Mouse (Mus musculus) Patski (cell line): Measurements from ENCODE around the gene Mtus2. TPM values are rescaled to one million over a fixed set of nuclear protein-coding genes. Genes with fewer than 3 reads are reported as not detected.
"Not testable (repeated sequence)": the region's sequence is repeated elsewhere in the genome, so short reads cannot be mapped to it uniquely, and the experiment has no call there.

Source experiments
- ATAC-seq: fragments of 100-300 bp; one replicate; pipeline ENCODE4 v1.8.0; 2021
- CTCF ChIA-PET: fragments of 350-600 bp; sonication (Branson Sonifier 250); formaldehyde crosslinking; loops from one replicate; lab custom pipeline; 2022; ENCODE audit warnings: inconsistent platforms; lab: Charles Lee
- POLR2A ChIA-PET: fragments of 350-600 bp; sonication (Branson Sonifier 250); formaldehyde crosslinking; loops from one replicate; lab custom pipeline; 2022; ENCODE audit warnings: antibody characterized with exemption, inconsistent platforms; lab: Charles Lee
- DNase-seq: peaks from one replicate; pipeline ENCODE4 v3.0.0-alpha.2; 2011; ENCODE audit warnings: low read depth, low spot score
- H3K27me3 ChIP-seq: fragments of 371-371 bp; one replicate; pipeline ENCODE4 v1.5.1; 2021
- CTCF ChIP-seq: fragments of 100-300 bp; IDR thresholded peaks from one replicate; pipeline ENCODE4 v1.5.1; 2021
- in situ Hi-C: fragments of 300-500 bp; cut with MboI; formaldehyde crosslinking; loops from 3 replicates; pipeline ENCODE4 v1.11.1; 2018; ENCODE audit warnings: low pct_unique_long_range_greater_than_20kb, mixed read lengths
- polyA plus RNA-seq: library from polyadenylated mRNA; unstranded; gene quantifications from one replicate; pipeline ENCODE4 v1.2.3, GENCODE M21; 2021

Gene Mtus2
- polyA plus RNA-seq, 1 experiment from 2014 or later: 1.3 TPM

- no peak for DNase-seq
- ATAC-seq: no peak
Measured at GRCm38 (mm10) chr5:148151894-148152599, 194.9 kb downstream of the Mtus2 start.

GRCm38 (mm10) chr5:148152600-148153402 is 195.7 kb downstream of the Mtus2 start:
- POLR2A ChIA-PET: no interaction called here
- TF ChIP-seq CTCF: no peak
- ATAC-seq: no peak

More at GRCm38 (mm10) chr5:148151894-148152599, 194.9 kb downstream of the Mtus2 start:
- ChIA-PET CTCF (no interaction called here), POLR2A (no interaction called here)
- no peak for TF ChIP-seq CTCF
- H3K27me3 ChIP-seq: peaks cover 6% of the 10 kb centered on the region
- in situ Hi-C loops: no loop called here

GRCm38 (mm10) chr5:148153403-148153713 is 196.2 kb downstream of the Mtus2 start:
- no peak for ATAC-seq
- no peak for DNase-seq
- POLR2A ChIA-PET: no interaction called here
- in situ Hi-C loops: no loop called here
- CTCF ChIA-PET: interaction anchor here (1.0 to 1.4 kb wide), 2 partner anchors 14 to 19 kb away, joined by 3 to 5 read pairs; no protein-coding TSS in a partner anchor
- TF ChIP-seq CTCF: no peak
- H3K27me3 ChIP-seq: peaks cover 6% of the 10 kb centered on the region

More at GRCm38 (mm10) chr5:148152600-148153402, 195.7 kb downstream of the Mtus2 start:
- H3K27me3 ChIP-seq: peaks cover 6% of the 10 kb centered on the region
- no peak for DNase-seq
- in situ Hi-C loops: no loop called here
- CTCF ChIA-PET: interaction anchor here (1.4 kb wide), 1 partner anchor 18 kb away, joined by 5 read pairs; no protein-coding TSS in a partner anchor

- peaks cover 6% of the 10 kb centered on the region for H3K27me3 ChIP-seq
- ChIA-PET POLR2A (no interaction called here), CTCF (interaction anchor here (1.1 kb wide), 1 partner anchor 12 kb away, joined by 3 read pairs; no protein-coding TSS in a partner anchor)
- TF ChIP-seq CTCF: no peak
- in situ Hi-C loops: no loop called here
- ATAC-seq (no peak), DNase-seq (no peak)
Measured at GRCm38 (mm10) chr5:148154727-148155126, 197.6 kb downstream of the Mtus2 start.

- ATAC-seq (no peak), DNase-seq (no peak)
- peaks cover 5% of the 10 kb centered on the region for H3K27me3 ChIP-seq
- no peak for TF ChIP-seq CTCF
- in situ Hi-C loops: no loop called here
- CTCF ChIA-PET: interaction anchor here (0.8 to 1.4 kb wide), 4 partner anchors 15 to 80 kb away, joined by 3 to 4 read pairs (median 3); no protein-coding TSS in a partner anchor
- POLR2A ChIA-PET: no interaction called here
Measured at GRCm38 (mm10) chr5:148159328-148159727, 202.2 kb downstream of the Mtus2 start.

GRCm38 (mm10) chr5:148160529-148161154 is 203.5 kb downstream of the Mtus2 start:
- in situ Hi-C loops: no loop called here
- ATAC-seq (no peak), DNase-seq (no peak)
- CTCF ChIA-PET: interaction anchor here (1.3 to 1.4 kb wide), 2 partner anchors 21 to 81 kb away, joined by 4 read pairs; no protein-coding TSS in a partner anchor
- H3K27me3 ChIP-seq: no peaks in the 10 kb centered on the region
- POLR2A ChIA-PET: no interaction called here
- no peak for TF ChIP-seq CTCF

GRCm38 (mm10) chr5:148165111-148165510 is 208.0 kb downstream of the Mtus2 start:
- CTCF ChIA-PET: interaction anchor here (1.1 to 1.5 kb wide), 2 partner anchors 17 kb away, joined by 3 read pairs; no protein-coding TSS in a partner anchor
- in situ Hi-C loops: no loop called here
- no peak for TF ChIP-seq CTCF
- DNase-seq: no peak
- H3K27me3 ChIP-seq: no peaks in the 10 kb centered on the region
- POLR2A ChIA-PET: no interaction called here
- no peak for ATAC-seq

- ChIA-PET CTCF (interaction anchor here (0.8 to 1.4 kb wide), 3 partner anchors 16 to 259 kb away, joined by 3 to 7 read pairs (median 3); no protein-coding TSS in a partner anchor), POLR2A (no interaction called here)
- H3K27me3 ChIP-seq: no peaks in the 10 kb centered on the region
- in situ Hi-C loops: no loop called here
- TF ChIP-seq CTCF: no peak
- DNase-seq: no peak
- no peak for ATAC-seq
Measured at GRCm38 (mm10) chr5:148175091-148175490, 218.0 kb downstream of the Mtus2 start.

GRCm38 (mm10) chr5:148175742-148176426 is 218.8 kb downstream of the Mtus2 start:
- no peaks in the 10 kb centered on the region for H3K27me3 ChIP-seq
- no peak for ATAC-seq
- TF ChIP-seq CTCF: no peak
- ChIA-PET CTCF (interaction anchor here (1.0 to 1.4 kb wide), 2 partner anchors 17 to 65 kb away, joined by 3 to 7 read pairs; no protein-coding TSS in a partner anchor), POLR2A (no interaction called here)
- in situ Hi-C loops: no loop called here
- no peak for DNase-seq

GRCm38 (mm10) chr5:148176539-148176938 is 219.4 kb downstream of the Mtus2 start:
- H3K27me3 ChIP-seq, DNase-seq, CTCF ChIA-PET, POLR2A ChIA-PET, ATAC-seq, in situ Hi-C loops: not testable (repeated sequence)
